Mouse (Mus musculus): Measurements from ENCODE around the gene Hat1.

- TF ChIP-seq TAL1 (IDR thresholded peaks at IDR 0.05; ENCODE audit: low read length): no peak
- TF ChIP-seq GATA1 (IDR thresholded peaks at IDR 0.05; ENCODE audit: low read length): no peak
These were observed 94.9 kb downstream of the Hat1 start for GRCm38 (mm10) chr2:71483717-71484066.
